Mouse (Mus musculus) neural tube, embryonic 14.5 days (tissue): ENCODE data around the gene Tenm3. TPM values are rescaled to one million over a fixed set of nuclear protein-coding genes. Genes with fewer than 3 reads are reported as not detected.

Experiments
- ATAC-seq: fragments of 200-750 bp; cut with Nextera tagmentation; 2 replicates; pipeline ENCODE4 v1.8.0; 2017; ENCODE audit warnings: low read depth, mild to moderate bottlenecking, moderate TSS enrichment, moderate library complexity
- H3K27ac ChIP-seq: fragments of 300-500 bp; sonication (generic); 2 replicates; pipeline ENCODE4 v1.5.1; 2014; ENCODE audit warnings: low read depth, mild to moderate bottlenecking, control low read depth, low read length, moderate library complexity, mixed read lengths
- H3K27me3 ChIP-seq: fragments of 300-500 bp; sonication (generic); 2 replicates; pipeline ENCODE4 v1.6.1; 2014; ENCODE audit warnings: low read length; ENCODE audit not compliant: control insufficient read depth, insufficient read depth
- H3K36me3 ChIP-seq: fragments of 300-500 bp; sonication (generic); 2 replicates; pipeline ENCODE4 v1.6.1; 2014; ENCODE audit warnings: low read length, mixed read lengths; ENCODE audit not compliant: control insufficient read depth, insufficient read depth
- H3K4me1 ChIP-seq: fragments of 300-500 bp; sonication (generic); 2 replicates; pipeline ENCODE4 v1.6.1; 2014; ENCODE audit warnings: low read length; ENCODE audit not compliant: control insufficient read depth, insufficient read depth
- H3K4me2 ChIP-seq: fragments of 300-500 bp; sonication (generic); 2 replicates; pipeline ENCODE4 v1.6.1; 2014; ENCODE audit warnings: mild to moderate bottlenecking, low read depth, low read length, control low read depth
- H3K4me3 ChIP-seq: fragments of 300-500 bp; sonication (generic); 2 replicates; pipeline ENCODE4 v1.5.1; 2014; ENCODE audit warnings: low read depth, low read length, control low read depth, mixed read lengths
- H3K9ac ChIP-seq: fragments of 300-500 bp; sonication (generic); replicated peaks from 2 replicates; pipeline ENCODE4 v1.6.1; 2014; ENCODE audit warnings: low read depth, mild to moderate bottlenecking, control low read depth, low read length, mixed read lengths
- H3K9me3 ChIP-seq: fragments of 300-500 bp; sonication (generic); 2 replicates; pipeline ENCODE4 v1.6.1; 2016; ENCODE audit warnings: low read length; ENCODE audit not compliant: control insufficient read depth
- WGBS: fragments of 180-500 bp; shearing (Covaris S2); extraction: QIAGEN DNeasy Blood & Tissue Kit; methylation state at CpG from one replicate; pipeline ENCODE4 v1.1.7; 2014; 5-methylcytosine and 5-hydroxymethylcytosine counted together
- polyA plus RNA-seq: library from polyadenylated mRNA; unstranded; fragments of >200 nt; fragmentation: Nextera tagmentation; extraction: Ambion mirVana; gene quantifications from 2 replicates; pipeline ENCODE4 v1.2.1, GENCODE M21; 2014

Gene Tenm3
- polyA plus RNA-seq, 1 experiment from 2014 or later, result 68.9 TPM

- no peak for ATAC-seq
- no peaks in the 10 kb centered on the region for H3K27me3 ChIP-seq
- H3K36me3 ChIP-seq, result no peaks in the 10 kb centered on the region
- no peak overlapping the region for H3K9ac ChIP-seq
- no peak overlapping the region for H3K4me3 ChIP-seq
- no peaks in the 10 kb centered on the region for H3K4me1 ChIP-seq
- 54% methylated on average over 6 of the region's 6 CpGs for WGBS
- H3K4me2 ChIP-seq, result no peak overlapping the region
- H3K27ac ChIP-seq, result no peak overlapping the region
- no peaks in the 10 kb centered on the region for H3K9me3 ChIP-seq
These were observed 78.5 kb downstream of the Tenm3 start for GRCm38 (mm10) chr8:48765212-48765611.

GRCm38 (mm10) chr8:48764011-48764410, 79.7 kb downstream of the Tenm3 start:
- no peaks in the 10 kb centered on the region for H3K9me3 ChIP-seq
- WGBS, result 85% methylated on average over 3 of the region's 3 CpGs
- H3K27ac ChIP-seq, result no peak overlapping the region
- ATAC-seq, result no peak
- no peaks in the 10 kb centered on the region for H3K36me3 ChIP-seq
- no peak overlapping the region for H3K9ac ChIP-seq
- no peak overlapping the region for H3K4me3 ChIP-seq
- H3K27me3 ChIP-seq, result no peaks in the 10 kb centered on the region
- H3K4me2 ChIP-seq, result no peak overlapping the region
- no peaks in the 10 kb centered on the region for H3K4me1 ChIP-seq

GRCm38 (mm10) chr8:48756874-48757273, 86.9 kb downstream of the Tenm3 start:
- WGBS, result 81% methylated on average over 2 of the region's 2 CpGs
- no peak for ATAC-seq
- H3K9me3 ChIP-seq, result no peaks in the 10 kb centered on the region

GRCm38 (mm10) chr8:48755492-48755891, 88.3 kb downstream of the Tenm3 start:
- no peaks in the 10 kb centered on the region for H3K4me1 ChIP-seq
- no peaks in the 10 kb centered on the region for H3K27me3 ChIP-seq
- H3K4me3 ChIP-seq, result no peak overlapping the region
- no peak overlapping the region for H3K27ac ChIP-seq
- WGBS, result 54% methylated on average over 7 of the region's 7 CpGs
- no peak overlapping the region for H3K4me2 ChIP-seq
- no peak for ATAC-seq
- no peaks in the 10 kb centered on the region for H3K9me3 ChIP-seq
- H3K36me3 ChIP-seq, result no peaks in the 10 kb centered on the region
- H3K9ac ChIP-seq, result no peak overlapping the region

More at GRCm38 (mm10) chr8:48756874-48757273, 86.9 kb downstream of the Tenm3 start:
- no peaks in the 10 kb centered on the region for H3K36me3 ChIP-seq
- no peak overlapping the region for H3K4me3 ChIP-seq
- H3K27ac ChIP-seq, result no peak overlapping the region
- no peaks in the 10 kb centered on the region for H3K27me3 ChIP-seq
- H3K4me2 ChIP-seq, result no peak overlapping the region
- no peaks in the 10 kb centered on the region for H3K4me1 ChIP-seq
- no peak overlapping the region for H3K9ac ChIP-seq

GRCm38 (mm10) chr8:48754959-48755358, 88.8 kb downstream of the Tenm3 start:
- Histone ChIP-seq H3K4me3 (no peak overlapping the region), H3K9me3 (no peaks in the 10 kb centered on the region), H3K27me3 (no peaks in the 10 kb centered on the region), H3K9ac (no peak overlapping the region), H3K4me1 (no peaks in the 10 kb centered on the region), H3K4me2 (no peak overlapping the region), H3K27ac (no peak overlapping the region), H3K36me3 (no peaks in the 10 kb centered on the region)
- WGBS, result 79% methylated on average over 2 of the region's 2 CpGs
- no peak for ATAC-seq

GRCm38 (mm10) chr8:48751965-48752364, 91.8 kb downstream of the Tenm3 start:
- no peak overlapping the region for H3K4me3 ChIP-seq
- no peak overlapping the region for H3K9ac ChIP-seq
- H3K27me3 ChIP-seq, result no peaks in the 10 kb centered on the region
- 60% methylated on average over 5 of the region's 5 CpGs for WGBS
- no peaks in the 10 kb centered on the region for H3K36me3 ChIP-seq
- H3K27ac ChIP-seq, result no peak overlapping the region
- H3K4me1 ChIP-seq, result no peaks in the 10 kb centered on the region
- H3K4me2 ChIP-seq, result no peak overlapping the region
- no peaks in the 10 kb centered on the region for H3K9me3 ChIP-seq
- no peak for ATAC-seq

GRCm38 (mm10) chr8:48748503-48749059, 95.2 kb downstream of the Tenm3 start:
- Histone ChIP-seq H3K36me3 (no peaks in the 10 kb centered on the region), H3K4me3 (no peak overlapping the region), H3K27ac (no peak overlapping the region), H3K9ac (no peak overlapping the region), H3K9me3 (no peaks in the 10 kb centered on the region), H3K27me3 (no peaks in the 10 kb centered on the region), H3K4me2 (no peak overlapping the region), H3K4me1 (no peaks in the 10 kb centered on the region)
- no peak for ATAC-seq
- 79% methylated on average over 13 of the region's 13 CpGs for WGBS

- Histone ChIP-seq H3K4me1 (no peaks in the 10 kb centered on the region; the same call in 1 of the 2 replicates), H3K4me3 (no peak overlapping the region), H3K36me3 (no peaks in the 10 kb centered on the region), H3K27me3 (no peaks in the 10 kb centered on the region), H3K9ac (no peak overlapping the region), H3K27ac (no peak overlapping the region), H3K4me2 (no peak overlapping the region), H3K9me3 (no peaks in the 10 kb centered on the region)
- 90% methylated on average over 4 of the region's 4 CpGs for WGBS
- no peak for ATAC-seq
These were observed 99.8 kb downstream of the Tenm3 start for GRCm38 (mm10) chr8:48743912-48744311.

- H3K27me3 ChIP-seq, result no peaks in the 10 kb centered on the region
- ATAC-seq, result no peak
- 96% methylated on average over 6 of the region's 6 CpGs for WGBS
These were observed 101.0 kb downstream of the Tenm3 start for GRCm38 (mm10) chr8:48742741-48743140.

More at GRCm38 (mm10) chr8:48742741-48743140, 101.0 kb downstream of the Tenm3 start:
- no peak overlapping the region for H3K27ac ChIP-seq
- no peaks in the 10 kb centered on the region; the same call in 1 of the 2 replicates for H3K4me1 ChIP-seq
- H3K4me2 ChIP-seq, result no peak overlapping the region
- H3K36me3 ChIP-seq, result no peaks in the 10 kb centered on the region
- H3K9me3 ChIP-seq, result no peaks in the 10 kb centered on the region
- H3K4me3 ChIP-seq, result no peak overlapping the region
- H3K9ac ChIP-seq, result no peak overlapping the region
